ENCODE assay signal across 15 mouse cellular contexts in genomic region chr12:32709188-32709587, GRCm38 (mm10).
DNase-seq lines count a peak whose midpoint lies in the region.
"Had no signal": no experiment of that assay in that cellular context is flagged by ENCODE, and none has a peak within 500 bp of the region (broad histone marks: within the 10 kb centered on the region; RNA-seq: fewer than 3 reads in every experiment).

No protein-coding gene starts in this region.

- peak; percentile 11 for DNase-seq in adrenal gland, adult 2 months
- no peak for DNase-seq in adrenal gland, adult 18-20 months (ENCODE audit: low spot score in 2 of 2)
- DNase-seq in heart, adult 11 months, result peak; percentile 94
- DNase-seq in heart, adult 8-10 months (ENCODE audit: low spot score), result no peak
- peak; percentile 8 for DNase-seq in lung, postnatal 36 days
- DNase-seq in lung, adult 18-20 months, result no peak
- no peak for DNase-seq in layer of hippocampus, adult 9-11 months
- no peak for DNase-seq in Muller cell, postnatal 12 days (ENCODE audit: inconsistent ontology term)
- DNase-seq: B cell, adult 2 months; cerebellum, adult 11-12 months; cerebellum, adult 9-10 months; cerebellum, postnatal 25 days; gastrocnemius, postnatal 36 days; heart, postnatal 36 days; kidney, adult 2 months had no signal

Comparison
In these comparisons a context has a peak if more than half of its experiments do, and no peak if none do; other contexts are left out.
1. DNase-seq: peak in adrenal gland, adult 2 months (single experiment), heart, adult 11 months (single experiment) and lung, postnatal 36 days (single experiment); none in adrenal gland, adult 18-20 months (0 of 2), heart, adult 8-10 months (single experiment), lung, adult 18-20 months (0 of 2), layer of hippocampus, adult 9-11 months (single experiment) and Muller cell, postnatal 12 days (single experiment).